Mouse (Mus musculus) midbrain, embryonic 13.5 days (tissue): Measurements from ENCODE around the gene Kcnq1. TPM values are rescaled to one million over a fixed set of nuclear protein-coding genes. Genes with fewer than 3 reads are reported as not detected.

Source experiments
- ATAC-seq: fragments of 200-750 bp; cut with Nextera tagmentation; 2 replicates; pipeline ENCODE4 v1.8.0; 2017; ENCODE audit warnings: mild to moderate bottlenecking, moderate TSS enrichment, moderate library complexity
- H3K27ac ChIP-seq: fragments of 300-500 bp; sonication (generic); 2 replicates; pipeline ENCODE4 v1.5.1; 2015; ENCODE audit warnings: inconsistent platforms, mild to moderate bottlenecking, moderate library complexity
- H3K27me3 ChIP-seq: fragments of 300-500 bp; sonication (generic); 2 replicates; pipeline ENCODE4 v1.6.1; 2015; ENCODE audit warnings: mild to moderate bottlenecking, inconsistent platforms
- H3K36me3 ChIP-seq: fragments of 300-500 bp; sonication (generic); 2 replicates; pipeline ENCODE4 v1.6.1; 2015; ENCODE audit warnings: mild to moderate bottlenecking, inconsistent platforms
- H3K4me1 ChIP-seq: fragments of 300-500 bp; sonication (generic); replicated peaks from 2 replicates; pipeline ENCODE4 v1.6.1; 2015; ENCODE audit warnings: inconsistent platforms
- H3K4me2 ChIP-seq: fragments of 300-500 bp; sonication (generic); replicated peaks from 2 replicates; pipeline ENCODE4 v1.6.1; 2015; ENCODE audit warnings: moderate library complexity, mild to moderate bottlenecking, inconsistent platforms
- H3K4me3 ChIP-seq: fragments of 300-500 bp; sonication (generic); replicated peaks from 2 replicates; pipeline ENCODE4 v1.5.1; 2015; ENCODE audit warnings: mild to moderate bottlenecking, inconsistent platforms
- H3K9ac ChIP-seq: fragments of 300-500 bp; sonication (generic); replicated peaks from 2 replicates; pipeline ENCODE4 v1.6.1; 2015; ENCODE audit warnings: mild to moderate bottlenecking, inconsistent platforms
- H3K9me3 ChIP-seq: fragments of 300-500 bp; sonication (generic); 2 replicates; pipeline ENCODE4 v1.6.1; 2016; ENCODE audit warnings: mild to moderate bottlenecking, inconsistent platforms
- WGBS: fragments of 180-500 bp; shearing (Covaris S2); methylation state at CpG from one replicate; pipeline ENCODE4 v1.1.7; 2015; 5-methylcytosine and 5-hydroxymethylcytosine counted together
- polyA plus RNA-seq: library from polyadenylated mRNA; unstranded; fragments of >200 nt; fragmentation: Nextera tagmentation; extraction: Ambion mirVana; gene quantifications from 2 replicates; pipeline ENCODE4 v1.2.1, GENCODE M21; 2015

Kcnq1 gene
- polyA plus RNA-seq = 0.82 and 0.89 TPM in 2 replicates

DNA sequence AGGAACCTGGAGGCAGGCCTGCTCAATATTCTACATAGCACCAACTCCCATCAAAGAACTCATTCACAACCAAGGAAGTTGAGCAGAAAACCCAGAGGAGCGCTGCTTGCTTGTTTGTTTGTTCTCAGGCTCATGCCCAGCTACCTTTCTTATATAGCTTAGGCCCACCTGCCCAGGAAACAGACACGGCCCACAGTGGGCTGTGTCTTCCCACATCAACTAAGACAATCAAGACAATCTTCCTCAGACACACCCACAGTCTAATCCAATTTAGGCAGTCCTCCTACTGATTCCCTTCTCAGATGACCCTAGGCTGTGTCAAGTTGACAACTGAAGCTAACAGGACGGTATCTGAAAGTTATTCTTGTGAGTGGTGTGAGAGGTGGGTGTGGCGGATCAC lies at the start of gene Kcnq1:
Gene Kcnq1, plus strand, starts transcription at position 301 of the 400 bp plus-strand sequence.
- Histone ChIP-seq H3K9ac (no peak within 1 kb of the TSS), H3K4me1 (peaks cover 10% of the 10 kb centered on the region), H3K9me3 (no peaks in the 10 kb centered on the region), H3K27me3 (peaks cover 60% of the 10 kb centered on the region), H3K4me3 (peak within 1 kb of the TSS; percentile 25), H3K4me2 (peak within 1 kb of the TSS; percentile 48), H3K36me3 (no peaks in the 10 kb centered on the region), H3K27ac (no peak within 1 kb of the TSS)
- ATAC-seq = no peak
- WGBS = 62% methylated on average over 4 of the region's 4 CpGs

DNA sequence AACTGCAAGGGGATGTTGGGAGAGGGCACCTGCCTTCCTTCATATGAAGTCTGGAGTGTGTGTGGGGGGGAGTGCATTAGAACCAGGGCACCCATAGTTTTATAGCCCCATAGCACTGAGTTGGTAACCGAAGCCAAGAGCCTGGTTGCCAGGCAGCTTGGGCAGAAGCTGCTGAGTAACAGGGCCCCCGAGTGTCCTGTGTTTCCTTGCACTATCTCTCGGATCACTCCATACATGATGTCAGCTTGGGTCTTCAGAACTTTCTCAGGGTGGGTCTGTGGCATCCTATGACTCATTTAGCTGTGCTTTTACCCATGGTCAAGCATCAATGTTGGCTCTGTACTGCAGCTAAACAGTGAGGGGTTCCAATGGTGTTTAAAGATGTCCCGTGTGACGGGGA lies 49.1 kb upstream of the Kcnq1 start:
- Histone ChIP-seq H3K9ac (no peak overlapping the region), H3K27me3 (no peaks in the 10 kb centered on the region), H3K4me1 (peaks cover 51% of the 10 kb centered on the region), H3K27ac (no peak overlapping the region), H3K4me3 (no peak overlapping the region), H3K9me3 (no peaks in the 10 kb centered on the region), H3K36me3 (0 out of 2 replicates have a peak, but pooled peaks cover 8% of the 10 kb centered on the region), H3K4me2 (no peak overlapping the region)
- ATAC-seq = no peak
- 92% methylated on average over 5 of the region's 5 CpGs for WGBS

DNA sequence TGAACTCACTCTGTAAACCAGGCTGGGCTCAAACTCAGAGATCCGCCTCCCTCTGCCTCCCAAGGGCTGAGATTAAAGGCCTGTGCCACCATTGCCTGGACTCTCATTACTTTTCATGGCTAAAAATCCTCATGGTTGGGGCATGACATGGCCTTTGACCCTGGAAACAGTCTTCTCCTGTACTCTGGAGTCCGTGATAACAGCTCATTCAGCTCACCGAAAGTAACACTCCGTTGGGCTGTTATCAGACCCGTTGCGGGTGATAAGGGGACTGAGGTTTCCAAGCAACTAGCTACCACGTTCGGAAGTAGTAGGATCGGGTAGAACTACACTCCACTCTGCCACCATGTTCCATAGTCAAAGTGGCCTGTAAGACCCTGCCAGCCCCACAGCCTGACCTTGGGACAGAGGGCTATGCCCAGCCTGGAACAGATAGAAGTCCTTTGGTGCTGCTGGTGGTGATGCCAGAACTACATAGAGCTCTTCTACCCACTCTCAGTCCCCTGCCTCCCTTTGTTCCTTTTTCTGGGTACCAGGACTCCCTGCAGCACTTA lies 48.4 kb upstream of the Kcnq1 start:
- peaks cover 15% of the 10 kb centered on the region for H3K36me3 ChIP-seq
- H3K4me3 ChIP-seq = no peak overlapping the region
- no peak for ATAC-seq
- H3K27me3 ChIP-seq = no peaks in the 10 kb centered on the region
- 0 out of 2 replicates have a peak overlapping the region, but pooled peaks have one; percentile 14 for H3K27ac ChIP-seq
- H3K4me1 ChIP-seq = peaks cover 45% of the 10 kb centered on the region
- H3K9ac ChIP-seq = no peak overlapping the region
- no peaks in the 10 kb centered on the region for H3K9me3 ChIP-seq
- 91% methylated on average over 9 of the region's 9 CpGs for WGBS
- H3K4me2 ChIP-seq = no peak overlapping the region

DNA sequence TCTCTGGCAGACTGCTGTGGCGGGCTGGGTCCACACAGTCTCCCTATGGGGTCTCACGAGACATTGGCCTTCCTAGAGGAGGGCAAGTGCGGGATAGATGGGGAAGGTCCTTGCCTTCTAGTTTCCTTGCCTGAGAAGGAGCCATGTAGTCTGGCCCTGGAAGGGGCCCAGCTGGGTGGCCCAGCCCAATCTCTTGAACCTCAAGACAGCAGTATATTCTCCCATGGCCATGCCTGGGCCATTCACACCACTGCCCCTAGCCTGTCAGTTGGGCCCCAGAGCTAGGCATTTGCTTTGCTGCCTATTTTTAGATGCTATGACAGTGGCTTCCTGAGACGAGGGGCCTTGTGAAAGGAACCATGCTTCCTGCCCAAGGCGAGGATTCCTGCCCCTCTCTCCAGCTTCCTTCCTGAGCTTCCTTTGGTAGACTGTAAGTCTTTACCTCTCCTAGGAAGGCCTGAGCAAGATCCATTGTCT lies 47.9 kb upstream of the Kcnq1 start:
- WGBS = 85% methylated on average over 5 of the region's 5 CpGs
- H3K4me3 ChIP-seq = no peak overlapping the region
- no peaks in the 10 kb centered on the region for H3K27me3 ChIP-seq
- H3K4me1 ChIP-seq = peaks cover 43% of the 10 kb centered on the region
- H3K36me3 ChIP-seq = peaks cover 20% of the 10 kb centered on the region
- ATAC-seq = no peak
- H3K9me3 ChIP-seq = no peaks in the 10 kb centered on the region
- H3K4me2 ChIP-seq = no peak overlapping the region
- 0 out of 2 replicates have a peak overlapping the region, but pooled peaks have one; percentile 14 for H3K27ac ChIP-seq
- no peak overlapping the region for H3K9ac ChIP-seq

DNA sequence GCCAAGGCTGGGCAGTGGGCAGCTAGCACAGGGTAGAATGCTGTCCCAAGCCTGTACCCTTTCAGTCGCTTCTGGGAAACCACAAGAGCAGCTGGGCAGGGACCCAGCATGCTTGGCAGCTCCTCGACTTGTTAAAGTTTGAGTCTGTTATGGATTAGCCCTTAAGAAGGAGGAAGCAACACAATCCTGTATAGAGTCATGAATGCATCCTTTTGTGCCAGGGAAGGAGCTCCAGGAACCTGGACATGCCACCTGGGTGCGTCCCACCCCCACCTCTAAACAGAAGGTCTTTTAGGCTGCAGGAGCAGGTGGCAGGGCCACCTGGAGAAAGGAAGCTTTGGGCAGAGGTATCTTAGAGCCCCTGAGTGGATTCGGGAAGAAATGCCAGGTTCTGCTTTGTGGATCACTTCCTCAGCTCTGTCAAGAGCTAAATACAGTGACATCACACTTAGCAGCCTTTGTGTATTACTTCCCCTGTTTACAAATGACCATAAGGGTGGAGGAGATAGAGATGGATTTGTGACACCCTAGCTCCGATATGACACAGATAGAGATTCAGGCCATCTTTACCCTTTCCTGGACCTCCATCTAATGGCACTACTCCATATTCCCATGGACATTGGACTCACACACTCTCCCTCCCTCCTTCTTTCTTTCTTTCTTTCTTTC lies 46.8 kb upstream of the Kcnq1 start:
- Histone ChIP-seq H3K27ac (no peak overlapping the region), H3K4me1 (peaks cover 32% of the 10 kb centered on the region), H3K4me2 (no peak overlapping the region), H3K27me3 (no peaks in the 10 kb centered on the region), H3K4me3 (no peak overlapping the region), H3K9ac (no peak overlapping the region), H3K36me3 (peaks cover 31% of the 10 kb centered on the region), H3K9me3 (no peaks in the 10 kb centered on the region)
- WGBS = 86% methylated on average over 5 of the region's 5 CpGs
- ATAC-seq = no peak

DNA sequence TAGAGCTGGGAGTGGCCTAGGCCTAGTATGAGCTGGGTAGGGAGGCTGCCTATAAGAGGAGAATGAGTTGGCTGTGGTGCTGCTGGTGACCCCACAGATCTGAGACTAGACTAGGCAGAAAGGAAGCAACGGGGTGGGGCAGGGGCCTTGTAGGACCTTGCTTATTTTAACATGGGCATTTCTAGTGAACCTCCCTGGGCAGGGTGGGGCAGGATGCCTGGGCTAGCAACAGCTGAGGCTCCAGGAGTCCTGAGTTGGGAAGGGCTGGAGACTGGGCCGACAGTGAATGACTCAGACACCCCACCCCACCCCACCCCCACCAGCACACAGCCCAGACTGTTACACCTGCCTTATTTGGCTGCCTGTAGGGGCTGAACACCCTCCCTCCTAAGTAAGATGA lies 43.5 kb upstream of the Kcnq1 start:
- peaks cover 7% of the 10 kb centered on the region for H3K4me1 ChIP-seq
- no peak; the same call in 1 of the 2 replicates for ATAC-seq
- no peaks in the 10 kb centered on the region for H3K27me3 ChIP-seq
- no peaks in the 10 kb centered on the region for H3K9me3 ChIP-seq
- no peak overlapping the region for H3K4me2 ChIP-seq
- peaks cover 65% of the 10 kb centered on the region for H3K36me3 ChIP-seq
- H3K27ac ChIP-seq = no peak overlapping the region
- H3K4me3 ChIP-seq = no peak overlapping the region
- WGBS = 90% methylated on average over 2 of the region's 2 CpGs
- H3K9ac ChIP-seq = no peak overlapping the region

DNA sequence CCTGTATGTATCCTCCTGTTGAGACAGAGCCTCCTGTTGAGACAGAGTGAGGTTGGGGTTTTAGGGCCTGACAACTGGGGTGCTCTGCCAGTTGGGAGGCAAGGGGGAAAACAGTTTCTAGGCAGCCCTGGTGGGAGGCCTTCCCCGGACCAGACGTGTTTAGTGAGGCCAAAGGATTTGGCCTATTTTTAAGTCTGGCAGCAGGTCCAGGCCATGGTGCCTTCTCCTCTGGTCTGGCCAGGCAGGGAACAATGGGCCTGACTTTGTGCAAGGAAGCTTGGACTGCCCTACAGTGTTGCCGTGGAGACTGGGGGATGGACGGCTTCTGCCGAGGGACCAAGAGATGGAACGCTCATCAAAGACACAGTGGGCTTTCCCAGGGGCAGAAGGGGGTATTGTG lies 41.9 kb upstream of the Kcnq1 start:
- H3K4me2 ChIP-seq = no peak overlapping the region
- H3K27ac ChIP-seq = no peak overlapping the region
- WGBS = 36% methylated on average over 6 of the region's 6 CpGs
- H3K27me3 ChIP-seq = no peaks in the 10 kb centered on the region
- ATAC-seq = no peak
- H3K9ac ChIP-seq = no peak overlapping the region
- H3K4me3 ChIP-seq = no peak overlapping the region
- H3K9me3 ChIP-seq = no peaks in the 10 kb centered on the region
- peaks cover 68% of the 10 kb centered on the region for H3K36me3 ChIP-seq
- peaks cover 17% of the 10 kb centered on the region for H3K4me1 ChIP-seq

DNA sequence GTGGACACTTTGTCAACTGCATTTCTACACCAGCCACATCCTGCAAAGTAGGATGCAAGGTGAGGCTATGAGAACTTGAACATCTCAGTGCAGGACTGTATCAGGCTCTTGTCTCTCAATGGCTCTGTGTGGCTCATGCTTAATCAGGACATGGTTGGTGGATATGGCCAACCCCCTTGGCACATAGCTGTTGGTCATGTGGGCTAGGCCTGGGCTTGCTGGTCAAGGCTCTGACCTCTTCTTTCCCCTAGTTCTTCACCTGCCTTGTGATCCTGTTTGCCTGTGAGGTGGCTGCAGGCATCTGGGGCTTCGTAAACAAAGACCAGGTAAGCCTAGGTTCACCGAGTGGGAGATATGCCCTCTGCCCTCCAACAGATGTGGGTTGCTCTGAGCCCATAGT lies 40.5 kb upstream of the Kcnq1 start:
- no peak overlapping the region for H3K4me3 ChIP-seq
- H3K27me3 ChIP-seq = no peaks in the 10 kb centered on the region
- H3K4me1 ChIP-seq = peaks cover 23% of the 10 kb centered on the region
- H3K27ac ChIP-seq = no peak overlapping the region
- 96% methylated on average over 2 of the region's 2 CpGs for WGBS
- no peaks in the 10 kb centered on the region for H3K9me3 ChIP-seq
- no peak overlapping the region for H3K9ac ChIP-seq
- no peak overlapping the region for H3K4me2 ChIP-seq
- no peak for ATAC-seq
- peaks cover 65% of the 10 kb centered on the region for H3K36me3 ChIP-seq

DNA sequence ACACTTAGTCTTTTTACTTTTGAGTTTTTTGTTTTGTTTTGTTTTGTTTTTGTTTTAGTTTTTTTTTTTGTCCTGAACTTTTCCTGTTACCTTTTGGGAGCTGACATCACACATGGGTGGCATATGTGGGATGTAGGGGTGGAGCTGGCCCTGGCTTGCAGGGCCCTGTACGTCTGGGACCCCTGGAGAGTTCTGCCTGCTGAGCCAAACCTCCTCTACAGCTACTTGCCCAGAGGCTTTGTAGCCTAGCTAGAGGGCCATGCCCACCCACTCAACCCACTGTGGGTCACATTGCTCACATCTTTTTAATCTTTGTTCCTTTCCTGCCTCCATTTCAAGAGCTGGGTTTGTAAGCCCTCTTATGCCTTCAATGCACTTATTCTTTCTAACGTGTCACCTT lies 38.7 kb upstream of the Kcnq1 start:
- H3K4me3 ChIP-seq = no peak overlapping the region
- no peak overlapping the region for H3K9ac ChIP-seq
- peak overlapping the region; percentile 97 for H3K27ac ChIP-seq
- WGBS = 69% methylated on average over 2 of the region's 2 CpGs
- no peaks in the 10 kb centered on the region for H3K27me3 ChIP-seq
- ATAC-seq = no peak
- 0 out of 2 replicates have a peak overlapping the region, but pooled peaks have one; percentile 66 for H3K4me2 ChIP-seq
- H3K9me3 ChIP-seq = no peaks in the 10 kb centered on the region
- peaks cover 29% of the 10 kb centered on the region for H3K4me1 ChIP-seq
- H3K36me3 ChIP-seq = peaks cover 56% of the 10 kb centered on the region

DNA sequence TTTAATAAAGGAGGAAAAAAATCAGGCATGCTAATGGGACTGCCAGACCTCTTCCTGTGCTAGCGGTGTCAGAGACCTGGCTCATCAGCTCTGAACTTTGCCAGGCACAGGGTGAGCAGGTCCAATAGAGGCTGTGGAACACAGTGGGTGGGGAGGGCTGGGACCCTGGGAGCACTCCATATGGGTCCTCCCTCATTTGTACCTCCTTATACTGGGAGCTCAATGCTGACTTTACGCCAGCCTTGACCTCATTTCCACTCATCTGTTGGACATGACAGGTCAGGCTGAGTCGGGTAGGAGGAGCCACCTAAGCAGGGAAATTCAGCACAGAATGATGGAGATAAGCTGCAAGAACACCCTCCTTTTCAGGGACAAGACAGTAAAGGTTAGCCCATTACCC lies 38.3 kb upstream of the Kcnq1 start:
- Histone ChIP-seq H3K4me2 (peak overlapping the region; percentile 66), H3K9ac (peak overlapping the region; percentile 66), H3K9me3 (no peaks in the 10 kb centered on the region), H3K27ac (peak overlapping the region; percentile 97), H3K27me3 (no peaks in the 10 kb centered on the region), H3K4me3 (peak overlapping the region; percentile 91), H3K4me1 (peaks cover 29% of the 10 kb centered on the region), H3K36me3 (peaks cover 51% of the 10 kb centered on the region)
- ATAC-seq = no peak
- 87% methylated on average over 3 of the region's 3 CpGs for WGBS

DNA sequence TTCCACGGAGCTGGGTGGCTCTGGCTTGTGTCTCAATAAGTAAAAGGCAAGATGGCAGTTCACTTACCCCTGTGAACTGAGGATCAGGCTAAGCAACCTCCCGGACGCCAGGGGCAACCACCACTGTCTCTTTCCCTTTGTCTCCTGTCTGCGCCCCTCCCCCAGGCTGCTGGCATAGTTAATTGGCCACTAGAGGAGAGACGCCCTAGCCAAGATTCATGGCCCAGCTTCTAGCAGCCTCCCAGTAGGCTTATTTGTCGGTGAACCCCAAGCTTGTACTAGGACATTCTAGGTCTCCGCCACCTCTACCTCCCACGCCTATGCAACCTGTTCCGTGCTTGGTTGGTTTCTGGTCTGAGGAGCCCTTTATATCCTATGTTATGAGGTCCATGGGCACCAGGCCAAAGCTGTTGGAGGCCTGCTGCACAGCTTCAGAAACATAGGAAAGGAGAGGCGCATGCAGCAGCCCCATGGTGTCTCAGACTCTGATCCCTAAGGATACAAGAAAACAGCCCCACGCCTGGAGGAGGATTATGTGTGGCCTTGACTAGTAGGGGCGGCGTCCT lies 37.8 kb upstream of the Kcnq1 start:
- H3K27ac ChIP-seq = peak overlapping the region; percentile 97
- H3K4me1 ChIP-seq = peaks cover 29% of the 10 kb centered on the region
- H3K9me3 ChIP-seq = no peaks in the 10 kb centered on the region
- peak overlapping the region; percentile 66 for H3K4me2 ChIP-seq
- H3K27me3 ChIP-seq = no peaks in the 10 kb centered on the region
- peaks cover 46% of the 10 kb centered on the region for H3K36me3 ChIP-seq
- H3K9ac ChIP-seq = peak overlapping the region; percentile 66
- 44% methylated on average over 13 of the region's 13 CpGs for WGBS
- no peak for ATAC-seq
- H3K4me3 ChIP-seq = peak overlapping the region; percentile 91

DNA sequence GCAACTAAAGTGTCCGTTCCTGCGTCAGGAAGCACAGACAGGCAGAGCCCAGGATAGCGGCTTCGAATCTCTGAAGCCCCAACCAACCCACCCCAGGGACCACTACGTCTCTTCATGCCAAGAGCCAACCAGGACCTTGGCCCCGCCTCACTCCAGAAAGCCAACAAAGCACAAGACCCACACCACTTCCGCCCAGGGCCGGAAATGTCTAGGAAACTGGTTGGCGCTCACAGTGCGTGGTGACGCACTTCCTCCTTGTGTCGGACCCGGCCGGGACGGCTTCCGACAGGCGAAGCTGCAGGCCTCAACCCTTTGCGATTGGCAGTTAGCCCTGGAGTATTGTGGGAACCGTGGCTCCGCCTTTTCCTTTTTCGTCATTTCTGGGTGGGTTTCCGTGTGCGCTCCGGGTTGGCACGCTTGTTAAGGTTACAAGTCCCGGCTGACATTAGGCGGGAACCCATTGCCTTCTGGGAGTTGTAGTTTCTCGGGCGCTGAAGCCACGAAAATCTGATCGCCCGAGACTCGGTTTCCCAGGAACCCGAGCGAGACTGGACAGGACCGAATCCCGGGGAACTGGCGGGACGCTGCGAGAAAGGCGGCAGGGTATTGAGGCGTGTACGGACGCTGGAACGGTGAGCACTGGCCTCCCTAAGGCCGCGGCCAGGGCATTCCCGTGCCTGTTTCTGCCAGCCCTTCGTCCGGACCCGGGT lies 37.1 kb upstream of the Kcnq1 start, which contains the start of gene Tssc4:
Gene Tssc4, plus strand, starts transcription at position 368 of the 710 bp plus-strand sequence.
- peaks cover 40% of the 10 kb centered on the region for H3K36me3 ChIP-seq
- no peaks in the 10 kb centered on the region for H3K9me3 ChIP-seq
- H3K4me3 ChIP-seq = peak within 1 kb of the TSS; percentile 91
- peak within 1 kb of the TSS; percentile 93 for H3K9ac ChIP-seq
- ATAC-seq = peak; percentile 98
- H3K27me3 ChIP-seq = no peaks in the 10 kb centered on the region
- peak within 1 kb of the TSS; percentile 100 for H3K4me2 ChIP-seq
- H3K27ac ChIP-seq = peak within 1 kb of the TSS; percentile 97
- WGBS = under 1% methylated on average over 51 of the region's 51 CpGs
- H3K4me1 ChIP-seq = peaks cover 29% of the 10 kb centered on the region
